Mouse (Mus musculus) midbrain, embryonic 11.5 days (tissue): ENCODE results near the gene Mtmr6. TPM values are rescaled to one million over a fixed set of nuclear protein-coding genes. Genes with fewer than 3 reads are reported as not detected.

ENCODE experiments used
- ATAC-seq: fragments of 200-750 bp; cut with Nextera tagmentation; 2 replicates; pipeline ENCODE4 v1.8.0; 2017; ENCODE audit warnings: moderate TSS enrichment, moderate library complexity; ENCODE audit not compliant: low FRiP score
- DNase-seq: peaks from one replicate; pipeline ENCODE4 v3.0.0; 2015; ENCODE audit warnings: low spot score; ENCODE audit errors: missing footprints
- H3K27ac ChIP-seq: fragments of 300-500 bp; sonication (generic); 2 replicates; pipeline ENCODE4 v1.5.1; 2014; ENCODE audit warnings: low read depth, low read length
- H3K27me3 ChIP-seq: fragments of 300-500 bp; sonication (generic); 2 replicates; pipeline ENCODE4 v1.6.1; 2014; ENCODE audit warnings: mild to moderate bottlenecking, low read length, moderate library complexity, mixed read lengths; ENCODE audit not compliant: control insufficient read depth, insufficient read depth
- H3K36me3 ChIP-seq: fragments of 300-500 bp; sonication (generic); 2 replicates; pipeline ENCODE4 v1.6.1; 2014; ENCODE audit warnings: mild to moderate bottlenecking, low read length, moderate library complexity, mixed read lengths; ENCODE audit not compliant: control insufficient read depth, insufficient read depth
- H3K4me1 ChIP-seq: fragments of 300-500 bp; sonication (generic); 2 replicates; pipeline ENCODE4 v1.6.1; 2014; ENCODE audit warnings: low read length; ENCODE audit not compliant: control insufficient read depth, insufficient read depth
- H3K4me2 ChIP-seq: fragments of 300-500 bp; sonication (generic); 2 replicates; pipeline ENCODE4 v1.6.1; 2014; ENCODE audit warnings: mild to moderate bottlenecking, moderate library complexity
- H3K4me3 ChIP-seq: fragments of 300-500 bp; sonication (generic); 2 replicates; pipeline ENCODE4 v1.5.1; 2014; ENCODE audit warnings: low read depth, low read length
- H3K9ac ChIP-seq: fragments of 300-500 bp; sonication (generic); 2 replicates; pipeline ENCODE4 v1.6.1; 2014; ENCODE audit warnings: low read length
- H3K9me3 ChIP-seq: fragments of 300-500 bp; sonication (generic); 2 replicates; pipeline ENCODE4 v1.6.1; 2016; ENCODE audit warnings: low read length; ENCODE audit not compliant: control insufficient read depth
- WGBS: fragments of 180-500 bp; shearing (Covaris S2); extraction: QIAGEN DNeasy Blood & Tissue Kit; methylation state at CpG from one replicate; pipeline ENCODE4 v1.1.7; 2014; 5-methylcytosine and 5-hydroxymethylcytosine counted together
- polyA plus RNA-seq: library from polyadenylated mRNA; unstranded; fragments of >200 nt; fragmentation: Nextera tagmentation; extraction: Ambion mirVana; gene quantifications from 2 replicates; pipeline ENCODE4 v1.2.1, GENCODE M21; 2014

The Mtmr6 gene
- polyA plus RNA-seq, 1 experiment from 2014 or later, result 51.0 TPM

GRCm38 (mm10) chr14:60275301-60276276 lies 10.6 kb downstream of the Mtmr6 start:
- H3K27me3 ChIP-seq, result no peaks in the 10 kb centered on the region
- DNase-seq (no peak), ATAC-seq (no peak)
- H3K4me3 ChIP-seq, result no peak overlapping the region
- WGBS, result 95% methylated on average over 7 of the region's 7 CpGs
- H3K4me1 ChIP-seq, result no peaks in the 10 kb centered on the region
- no peak overlapping the region for H3K4me2 ChIP-seq
- no peaks in the 10 kb centered on the region for H3K36me3 ChIP-seq
- no peak overlapping the region for H3K9ac ChIP-seq
- H3K27ac ChIP-seq, result no peak overlapping the region
- no peaks in the 10 kb centered on the region for H3K9me3 ChIP-seq

- WGBS, result 93% methylated on average over 7 of the region's 7 CpGs
- H3K4me2 ChIP-seq, result no peak overlapping the region
- ATAC-seq, result no peak
Observed at GRCm38 (mm10) chr14:60286194-60286863, 21.3 kb downstream of the Mtmr6 start.

DNA sequence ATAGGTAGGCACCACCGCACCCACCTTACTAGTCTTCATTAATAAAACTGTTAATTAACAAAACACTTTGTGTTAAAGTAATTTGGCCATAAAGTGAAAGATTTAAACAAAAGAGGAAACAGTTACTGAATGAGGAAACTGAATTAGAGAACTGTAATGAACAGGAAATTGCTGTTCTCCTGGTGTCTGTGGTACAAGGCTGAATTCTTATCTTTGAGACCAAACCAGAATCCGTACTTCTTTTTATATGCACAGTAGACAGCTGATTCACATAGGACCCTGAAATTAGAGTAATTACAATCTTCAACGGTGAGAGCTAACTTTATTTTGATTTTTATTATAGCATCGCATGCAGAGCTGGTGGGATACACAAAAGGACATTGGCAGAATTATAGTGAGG lies 25.3 kb downstream of the Mtmr6 start:
- Histone ChIP-seq H3K4me2 (no peak overlapping the region), H3K9me3 (no peaks in the 10 kb centered on the region), H3K4me3 (no peak overlapping the region), H3K27ac (no peak overlapping the region), H3K4me1 (no peaks in the 10 kb centered on the region), H3K27me3 (no peaks in the 10 kb centered on the region), H3K9ac (no peak overlapping the region), H3K36me3 (peaks cover 2% of the 10 kb centered on the region; the same call in 1 of the 2 replicates)
- ATAC-seq (no peak), DNase-seq (no peak)
- WGBS, result 94% methylated on average over 4 of the region's 4 CpGs

More at GRCm38 (mm10) chr14:60286194-60286863, 21.3 kb downstream of the Mtmr6 start:
- Histone ChIP-seq H3K4me3 (no peak overlapping the region), H3K9ac (no peak overlapping the region), H3K36me3 (peaks cover 2% of the 10 kb centered on the region; the same call in 1 of the 2 replicates), H3K27me3 (no peaks in the 10 kb centered on the region), H3K9me3 (no peaks in the 10 kb centered on the region), H3K4me1 (no peaks in the 10 kb centered on the region), H3K27ac (no peak overlapping the region)
- DNase-seq, result no peak

DNA sequence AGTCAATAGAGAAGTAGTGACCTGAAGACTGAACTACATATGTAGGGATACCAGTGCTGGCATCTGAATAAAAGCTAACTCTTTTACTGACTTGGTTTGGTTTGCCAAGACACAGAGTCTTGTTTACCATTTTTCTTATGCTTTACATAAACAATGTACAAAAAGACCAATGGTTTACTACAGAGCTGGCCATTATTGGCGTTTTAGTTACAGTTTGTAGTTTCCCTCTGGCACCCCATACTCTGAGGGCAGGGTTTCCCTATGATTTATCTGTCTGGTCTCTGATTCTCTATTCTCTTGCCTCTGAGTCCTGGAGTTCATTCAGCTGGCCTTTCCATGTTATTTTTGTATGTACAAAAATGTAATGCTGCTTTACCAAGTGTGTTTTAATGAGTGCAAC lies 30.5 kb downstream of the Mtmr6 start:
- DNase-seq (no peak), ATAC-seq (no peak)
- H3K27ac ChIP-seq, result no peak overlapping the region
- no peak overlapping the region for H3K4me2 ChIP-seq
- no peak overlapping the region for H3K4me3 ChIP-seq
- no peaks in the 10 kb centered on the region for H3K27me3 ChIP-seq
- H3K36me3 ChIP-seq, result no peaks in the 10 kb centered on the region
- H3K9ac ChIP-seq, result no peak overlapping the region
- H3K4me1 ChIP-seq, result peaks cover 1% of the 10 kb centered on the region
- no peaks in the 10 kb centered on the region for H3K9me3 ChIP-seq
- WGBS, result 94% methylated on average over 1 of the region's 1 CpGs

DNA sequence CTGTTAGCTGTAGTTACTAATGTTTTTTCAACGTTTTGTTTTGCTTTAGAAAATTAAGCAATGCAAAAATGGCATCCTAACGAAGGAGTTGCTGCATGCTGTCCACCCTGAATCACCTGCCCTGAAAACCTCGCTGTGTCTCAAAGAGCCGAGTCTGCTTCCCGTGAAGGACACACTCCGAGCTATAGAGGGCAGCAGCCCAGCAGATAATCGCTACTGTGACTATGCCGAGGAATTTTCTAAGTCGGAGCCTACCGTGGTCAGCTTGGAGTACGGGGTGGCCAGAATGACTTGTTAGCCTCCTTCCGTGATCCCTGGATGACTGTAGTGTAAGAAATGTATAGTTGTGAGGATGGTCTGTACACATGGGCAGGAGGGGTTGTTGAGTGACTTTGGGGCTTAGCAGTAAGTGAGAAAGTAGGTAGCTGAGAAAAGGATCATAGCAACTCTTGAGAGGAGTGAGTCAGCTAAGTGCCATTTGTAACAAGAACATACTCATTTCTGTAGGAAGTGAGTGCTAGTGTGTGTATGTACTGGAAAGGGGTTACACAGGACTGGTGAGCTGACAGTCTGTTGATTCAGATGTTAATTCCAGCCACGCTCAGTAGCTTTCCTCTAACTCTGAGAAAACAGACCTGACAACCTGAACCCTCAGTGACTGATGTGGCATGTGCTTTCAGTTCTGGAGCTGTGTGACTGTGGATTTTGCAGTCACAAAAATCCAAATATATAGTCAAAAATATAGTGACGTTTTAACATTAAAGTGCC lies 35.4 kb downstream of the Mtmr6 start:
- no peak for DNase-seq
- Histone ChIP-seq H3K36me3 (no peaks in the 10 kb centered on the region), H3K4me1 (peaks cover 12% of the 10 kb centered on the region), H3K9ac (no peak overlapping the region), H3K4me3 (no peak overlapping the region), H3K27me3 (no peaks in the 10 kb centered on the region), H3K4me2 (no peak overlapping the region), H3K9me3 (no peaks in the 10 kb centered on the region), H3K27ac (no peak overlapping the region)
- 68% methylated on average over 14 of the region's 14 CpGs for WGBS
- 0 out of 2 replicates have a peak, but pooled peaks have one; percentile 35 for ATAC-seq

DNA sequence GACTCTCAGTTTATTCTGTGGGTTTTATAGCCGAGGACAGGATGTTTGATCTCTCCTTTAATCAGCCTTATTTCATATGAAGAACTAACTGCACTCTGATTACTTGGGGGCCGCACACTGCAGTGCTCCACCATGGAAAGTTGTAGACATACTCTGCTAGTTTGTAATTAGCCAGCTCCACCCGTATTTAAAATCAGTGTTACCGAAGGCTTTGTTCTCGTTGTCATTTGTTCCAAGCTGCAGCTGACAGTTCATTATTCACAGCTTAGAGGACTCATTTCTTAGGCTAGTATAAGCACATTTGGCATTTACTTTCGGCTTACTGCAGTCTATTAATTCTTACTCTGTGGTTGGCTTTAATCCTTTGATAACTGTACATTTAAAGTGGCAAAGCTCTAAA lies 36.0 kb downstream of the Mtmr6 start:
- H3K36me3 ChIP-seq, result no peaks in the 10 kb centered on the region
- no peaks in the 10 kb centered on the region for H3K27me3 ChIP-seq
- ATAC-seq (no peak), DNase-seq (no peak)
- H3K4me1 ChIP-seq, result peaks cover 12% of the 10 kb centered on the region
- H3K9me3 ChIP-seq, result no peaks in the 10 kb centered on the region
- no peak overlapping the region for H3K4me3 ChIP-seq
- H3K9ac ChIP-seq, result no peak overlapping the region
- WGBS, result 54% methylated on average over 6 of the region's 6 CpGs
- H3K27ac ChIP-seq, result no peak overlapping the region
- H3K4me2 ChIP-seq, result no peak overlapping the region

DNA sequence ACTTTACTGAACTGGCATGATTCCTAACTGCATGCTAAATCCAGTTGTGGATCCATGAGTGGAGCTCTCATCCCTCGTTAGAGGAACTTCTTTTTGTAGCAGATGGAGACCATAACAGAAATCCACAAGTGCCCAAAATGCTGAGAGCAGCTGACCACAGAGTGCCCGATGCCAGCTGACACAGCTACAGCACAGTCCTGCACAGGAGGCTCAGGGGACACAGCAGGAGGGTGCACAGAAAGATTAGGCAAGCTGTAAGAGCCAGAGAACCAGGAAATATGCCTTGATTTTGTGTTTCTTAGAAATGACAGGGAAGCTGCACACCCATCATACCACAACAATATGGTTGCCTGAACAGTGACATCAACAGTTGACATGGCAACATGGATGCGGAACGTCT lies 37.4 kb downstream of the Mtmr6 start:
- Histone ChIP-seq H3K9me3 (no peaks in the 10 kb centered on the region), H3K27me3 (no peaks in the 10 kb centered on the region), H3K36me3 (no peaks in the 10 kb centered on the region), H3K4me2 (no peak overlapping the region), H3K4me1 (peaks cover 12% of the 10 kb centered on the region), H3K9ac (no peak overlapping the region), H3K4me3 (no peak overlapping the region), H3K27ac (no peak overlapping the region)
- 80% methylated on average over 4 of the region's 4 CpGs for WGBS
- ATAC-seq, result no peak
- DNase-seq, result no peak

DNA sequence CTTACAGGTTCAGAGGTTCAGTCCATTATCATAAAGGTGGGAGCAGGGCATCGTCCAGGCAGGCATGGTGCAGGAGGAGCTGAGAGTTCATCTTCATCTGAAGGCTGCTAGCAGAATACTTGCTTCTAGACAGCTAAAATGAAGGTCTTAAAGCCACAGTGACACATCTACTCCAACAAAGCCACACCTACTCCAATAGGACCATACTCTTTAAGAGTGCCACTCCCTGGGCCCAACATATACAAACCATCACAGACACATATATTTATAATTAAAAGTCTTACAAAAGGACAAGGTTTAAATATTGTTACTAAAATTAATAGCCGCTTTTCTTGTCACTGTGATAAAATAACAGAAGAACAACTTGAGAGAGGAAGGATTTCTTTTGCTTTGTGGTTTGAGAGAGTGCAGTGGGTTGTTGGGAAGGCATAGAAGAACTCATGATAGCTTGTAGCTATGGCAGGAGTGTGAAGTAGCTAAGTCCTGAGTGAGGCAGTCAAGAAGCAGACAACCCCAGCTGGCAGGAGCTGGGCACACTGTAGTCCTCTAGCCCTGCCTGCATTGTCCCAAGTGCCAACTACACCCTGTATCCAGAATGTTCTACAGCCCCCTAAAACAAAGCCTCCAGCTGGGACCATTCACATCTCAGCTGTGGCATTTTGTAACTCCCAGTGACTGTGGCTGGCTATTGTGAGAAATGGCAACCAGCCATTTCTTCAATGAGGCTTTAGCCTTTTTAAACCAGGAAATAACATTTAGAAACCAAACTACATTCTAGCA lies 39.6 kb downstream of the Mtmr6 start:
- H3K4me1 ChIP-seq, result peaks cover 12% of the 10 kb centered on the region
- H3K27me3 ChIP-seq, result no peaks in the 10 kb centered on the region
- H3K9me3 ChIP-seq, result no peaks in the 10 kb centered on the region
- H3K36me3 ChIP-seq, result no peaks in the 10 kb centered on the region
- no peak for DNase-seq
- H3K27ac ChIP-seq, result no peak overlapping the region
- no peak overlapping the region for H3K4me3 ChIP-seq
- WGBS, result 95% methylated on average over 2 of the region's 2 CpGs
- no peak overlapping the region for H3K9ac ChIP-seq
- no peak overlapping the region for H3K4me2 ChIP-seq
- ATAC-seq, result no peak
